Mouse (Mus musculus): Measurements from ENCODE around the gene Ngrn. TPM values are rescaled to one million over a fixed set of nuclear protein-coding genes. Genes with fewer than 3 reads are reported as not detected.

Gene Ngrn
- total and polyA plus RNA-seq, 2 experiments from 2014 or later, result 50.9 to 80.6 TPM

DNA sequence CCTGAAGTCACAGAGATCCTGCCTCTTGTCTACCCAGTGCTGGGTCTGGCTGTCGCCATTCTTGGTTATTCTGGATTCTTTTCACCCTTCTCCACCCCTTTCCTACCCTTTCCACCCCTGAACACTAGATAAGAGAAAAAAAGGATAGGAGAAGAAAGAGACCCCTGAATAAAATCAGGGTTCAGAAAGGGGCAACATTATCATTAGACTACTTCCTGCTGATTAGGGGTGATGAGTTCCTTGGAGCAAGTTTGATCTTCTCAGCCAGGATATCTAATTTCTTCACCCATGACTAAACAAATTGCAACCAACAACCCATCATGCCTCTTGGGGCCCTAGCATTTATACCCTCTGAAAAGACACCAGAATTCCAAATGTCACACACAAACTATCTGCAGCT lies 6.7 kb downstream of the Ngrn start:
- Histone ChIP-seq H3K4me1 (ENCODE audit: insufficient read depth, low read length) (peaks cover 13% of the 10 kb centered on the region), H3K36me3 (ENCODE audit: insufficient read depth, low read length) (peaks cover 16% of the 10 kb centered on the region; the same call in 1 of the 2 replicates), H3K27me3 (ENCODE audit: insufficient read depth, low read length) (no peaks in the 10 kb centered on the region), H3K9ac (replicated peaks; ENCODE audit: low read length, poor library complexity, severe bottlenecking) (no peak overlapping the region), H3K4me2 (ENCODE audit: low read depth, low read length, poor library complexity, severe bottlenecking) (no peak overlapping the region), H3K4me3 (ENCODE audit: low read depth, low read length) (no peak overlapping the region), H3K27ac (ENCODE audit: low read depth, low read length) (no peak overlapping the region), H3K9me3 (ENCODE audit: low read length) (no peaks in the 10 kb centered on the region)
- DNase-seq (ENCODE audit: low spot score) (no peak), ATAC-seq (ENCODE audit: low FRiP score) (no peak)
- TF ChIP-seq CTCF (IDR thresholded peaks at IDR 0.05), result no peak
- 80% methylated on average over 1 of the region's 1 CpGs for WGBS

- peaks cover 27% of the 10 kb centered on the region for H3K36me3 ChIP-seq (ENCODE audit: insufficient read depth, low read length)
- peak; percentile 91 for ATAC-seq (ENCODE audit: low FRiP score)
- H3K27me3 ChIP-seq (ENCODE audit: insufficient read depth, low read length), result no peaks in the 10 kb centered on the region
- TF ChIP-seq CTCF (IDR thresholded peaks at IDR 0.05), result 0 out of 2 replicates have a peak, but pooled peaks have one; percentile 5
- H3K27ac ChIP-seq (ENCODE audit: low read depth, low read length), result peak within 1 kb of the TSS; percentile 60
- H3K9me3 ChIP-seq (ENCODE audit: low read length), result no peaks in the 10 kb centered on the region
- 5% methylated on average over 21 of the region's 21 CpGs for WGBS
- peak within 1 kb of the TSS; percentile 61 for H3K4me2 ChIP-seq (ENCODE audit: low read depth, low read length, poor library complexity, severe bottlenecking)
- peaks cover 13% of the 10 kb centered on the region for H3K4me1 ChIP-seq (ENCODE audit: insufficient read depth, low read length)
- peak within 1 kb of the TSS; percentile 68 for H3K9ac ChIP-seq (replicated peaks; ENCODE audit: low read length, poor library complexity, severe bottlenecking)
- DNase-seq (ENCODE audit: low spot score), result peak; percentile 95
- H3K4me3 ChIP-seq (ENCODE audit: low read depth, low read length), result peak within 1 kb of the TSS; percentile 54
These were observed 8.1 kb downstream of the Ngrn start, which contains the start of gene Vps33b for GRCm38 (mm10) chr7:80268897-80269750. Gene Vps33b, plus strand, starts transcription at chr7:80269649.

DNA sequence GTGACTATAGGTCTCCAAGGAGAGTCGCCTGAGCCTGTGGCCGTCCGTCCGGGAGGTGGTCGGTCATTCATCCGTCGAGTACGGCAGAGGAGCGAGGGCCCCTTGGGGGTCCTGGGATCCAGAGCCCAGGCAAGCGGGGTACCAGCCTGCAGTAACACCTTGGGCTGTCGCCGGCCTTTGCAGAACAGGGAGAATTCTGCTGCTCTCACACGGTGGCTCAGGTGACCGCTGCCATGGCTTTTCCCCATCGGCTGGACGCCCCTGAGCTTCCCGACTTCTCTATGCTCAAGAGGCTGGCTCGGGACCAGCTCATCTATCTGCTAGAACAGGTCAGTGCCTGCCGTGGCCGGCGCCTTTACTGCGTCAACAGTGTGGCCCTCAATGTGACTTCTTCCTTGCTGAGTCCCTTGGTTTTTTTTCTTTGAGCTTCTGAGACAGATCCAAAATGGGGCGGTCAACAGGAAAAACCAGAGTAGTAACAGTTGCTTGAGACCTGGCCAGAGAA lies 8.8 kb downstream of the Ngrn start:
- peak; percentile 52 for DNase-seq (ENCODE audit: low spot score)

DNA sequence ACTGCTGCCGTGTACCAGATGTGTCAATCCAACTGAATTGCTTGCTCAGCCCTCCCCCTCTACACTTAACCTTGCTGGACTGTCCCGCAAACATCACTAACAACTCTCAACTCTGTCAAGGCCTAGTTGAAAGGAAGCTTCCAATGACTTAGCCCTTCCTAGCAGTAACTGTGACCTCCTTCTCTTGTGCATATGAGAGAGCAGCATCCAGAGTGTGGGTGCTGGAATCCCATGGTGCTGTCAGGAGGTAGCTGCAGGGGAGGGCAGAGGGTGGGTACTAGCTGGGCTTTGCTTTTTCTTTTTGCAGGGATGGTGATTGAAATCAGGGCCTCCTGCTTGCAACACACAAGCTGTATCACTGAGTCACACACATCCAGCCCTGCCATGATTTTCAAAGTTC lies 12.4 kb downstream of the Ngrn start:
- H3K27me3 ChIP-seq (ENCODE audit: insufficient read depth, low read length), result no peaks in the 10 kb centered on the region
- no peak overlapping the region for H3K4me3 ChIP-seq (ENCODE audit: low read depth, low read length)
- H3K4me1 ChIP-seq (ENCODE audit: insufficient read depth, low read length), result peaks cover 13% of the 10 kb centered on the region
- no peak overlapping the region for H3K4me2 ChIP-seq (ENCODE audit: low read depth, low read length, poor library complexity, severe bottlenecking)
- 93% methylated on average over 2 of the region's 2 CpGs for WGBS
- no peak for TF ChIP-seq CTCF (IDR thresholded peaks at IDR 0.05)
- DNase-seq (ENCODE audit: low spot score) (no peak), ATAC-seq (ENCODE audit: low FRiP score) (no peak)
- peaks cover 42% of the 10 kb centered on the region for H3K36me3 ChIP-seq (ENCODE audit: insufficient read depth, low read length)
- H3K9ac ChIP-seq (replicated peaks; ENCODE audit: low read length, poor library complexity, severe bottlenecking), result no peak overlapping the region
- peaks cover 5% of the 10 kb centered on the region; the same call in 1 of the 2 replicates for H3K9me3 ChIP-seq (ENCODE audit: low read length)
- H3K27ac ChIP-seq (ENCODE audit: low read depth, low read length), result no peak overlapping the region

More for the DNA sequence above, 8.8 kb downstream of the Ngrn start:
- peaks cover 13% of the 10 kb centered on the region for H3K4me1 ChIP-seq (ENCODE audit: insufficient read depth, low read length)
- no peak for TF ChIP-seq CTCF (IDR thresholded peaks at IDR 0.05)
- H3K9me3 ChIP-seq (ENCODE audit: low read length), result no peaks in the 10 kb centered on the region
- peak; percentile 78 for ATAC-seq (ENCODE audit: low FRiP score)
- H3K36me3 ChIP-seq (ENCODE audit: insufficient read depth, low read length), result peaks cover 23% of the 10 kb centered on the region
- H3K4me2 ChIP-seq (ENCODE audit: low read depth, low read length, poor library complexity, severe bottlenecking), result peak overlapping the region; percentile 61
- under 1% methylated on average over 23 of the region's 23 CpGs for WGBS
- peak overlapping the region; percentile 54 for H3K4me3 ChIP-seq (ENCODE audit: low read depth, low read length)
- no peaks in the 10 kb centered on the region for H3K27me3 ChIP-seq (ENCODE audit: insufficient read depth, low read length)
- H3K9ac ChIP-seq (replicated peaks; ENCODE audit: low read length, poor library complexity, severe bottlenecking), result peak overlapping the region; percentile 68
- peak overlapping the region; percentile 60 for H3K27ac ChIP-seq (ENCODE audit: low read depth, low read length)

GRCm38 (mm10) chr7:80276374-80276773 lies 15.4 kb downstream of the Ngrn start:
- no peak overlapping the region for H3K27ac ChIP-seq (ENCODE audit: low read depth, low read length)
- no peaks in the 10 kb centered on the region for H3K4me1 ChIP-seq (ENCODE audit: insufficient read depth, low read length)
- TF ChIP-seq CTCF (IDR thresholded peaks at IDR 0.05), result no peak
- H3K4me2 ChIP-seq (ENCODE audit: low read depth, low read length, poor library complexity, severe bottlenecking), result no peak overlapping the region
- H3K27me3 ChIP-seq (ENCODE audit: insufficient read depth, low read length), result no peaks in the 10 kb centered on the region
- peaks cover 5% of the 10 kb centered on the region; the same call in 1 of the 2 replicates for H3K9me3 ChIP-seq (ENCODE audit: low read length)
- ATAC-seq (ENCODE audit: low FRiP score), result no peak
- no peak overlapping the region for H3K4me3 ChIP-seq (ENCODE audit: low read depth, low read length)
- H3K9ac ChIP-seq (replicated peaks; ENCODE audit: low read length, poor library complexity, severe bottlenecking), result no peak overlapping the region
- WGBS, result 99% methylated on average over 4 of the region's 4 CpGs
- no peak for DNase-seq (ENCODE audit: low spot score)
- H3K36me3 ChIP-seq (ENCODE audit: insufficient read depth, low read length), result peaks cover 54% of the 10 kb centered on the region

DNA sequence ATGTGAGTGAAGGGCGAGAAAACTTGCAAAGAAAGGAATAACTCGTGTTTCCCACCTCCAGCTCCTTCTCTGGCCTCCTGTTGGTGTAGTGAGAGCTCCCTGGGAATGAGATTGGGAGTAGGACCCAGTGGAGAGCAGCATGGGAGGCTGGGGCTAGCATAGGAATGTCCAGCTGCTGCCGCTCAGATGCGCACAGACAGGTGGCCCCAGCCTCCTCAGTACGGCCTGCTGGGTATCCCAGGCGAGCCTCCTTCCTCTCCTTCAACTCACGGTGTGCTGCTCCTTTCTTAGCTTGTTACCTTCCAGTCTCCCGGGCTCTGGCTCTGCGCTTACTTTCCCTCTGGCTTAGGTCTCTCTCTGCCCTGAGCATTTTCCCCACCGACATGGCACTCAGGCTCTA lies 19.0 kb downstream of the Ngrn start:
- H3K4me1 ChIP-seq (ENCODE audit: insufficient read depth, low read length), result no peaks in the 10 kb centered on the region
- no peaks in the 10 kb centered on the region for H3K27me3 ChIP-seq (ENCODE audit: insufficient read depth, low read length)
- H3K9ac ChIP-seq (replicated peaks; ENCODE audit: low read length, poor library complexity, severe bottlenecking), result no peak overlapping the region
- peaks cover 3% of the 10 kb centered on the region; the same call in 1 of the 2 replicates for H3K9me3 ChIP-seq (ENCODE audit: low read length)
- no peak for TF ChIP-seq CTCF (IDR thresholded peaks at IDR 0.05)
- H3K4me2 ChIP-seq (ENCODE audit: low read depth, low read length, poor library complexity, severe bottlenecking), result no peak overlapping the region
- no peak overlapping the region for H3K27ac ChIP-seq (ENCODE audit: low read depth, low read length)
- ATAC-seq (ENCODE audit: low FRiP score), result no peak
- peaks cover 66% of the 10 kb centered on the region for H3K36me3 ChIP-seq (ENCODE audit: insufficient read depth, low read length)
- no peak overlapping the region for H3K4me3 ChIP-seq (ENCODE audit: low read depth, low read length)
- 89% methylated on average over 10 of the region's 10 CpGs for WGBS
- no peak for DNase-seq (ENCODE audit: low spot score)
